Mouse (Mus musculus) cerebellum, adult 2 months (tissue): ENCODE measurements around the gene Slc35e2.

Experiments used
- CTCF ChIP-seq: fragments of 200-500 bp; IDR thresholded peaks from 2 replicates; pipeline ENCODE4 v1.5.1; 2011; ENCODE audit warnings: low read depth, mild to moderate bottlenecking, control low read depth, low read length, moderate library complexity, borderline replicate concordance; ENCODE audit not compliant: insufficient read depth
- POLR2A ChIP-seq: fragments of 200-500 bp; IDR thresholded peaks from 2 replicates; pipeline ENCODE4 v1.6.1; 2011; ENCODE audit warnings: low read length, control low read depth, borderline replicate concordance; ENCODE audit not compliant: insufficient read depth

GRCm38 (mm10) chr4:155653451-155654182 is 52.4 kb downstream of the Slc35e2 start:
- TF ChIP-seq CTCF (peak; percentile 16; the same call in 1 of the 2 replicates), POLR2A (0 out of 2 replicates have a peak, but pooled peaks have one; percentile 25)
